Mouse (Mus musculus): Measurements from ENCODE around the gene Rnf157.
A peak's percentile ranks its signal among the peaks of the same experiment; 100 is the strongest.
"Not testable (repeated sequence)": the region's sequence is repeated elsewhere in the genome, so short reads cannot be mapped to it uniquely, and the experiment has no call there.

The Rnf157 gene

GRCm38 (mm10) chr11:116433356-116434286 is 20.8 kb upstream of the Rnf157 start, which contains the start of gene Ubald2:
Gene Ubald2, plus strand, starts transcription at chr11:116434094.
- peak; percentile 99 to 100 for DNase-seq

DNA sequence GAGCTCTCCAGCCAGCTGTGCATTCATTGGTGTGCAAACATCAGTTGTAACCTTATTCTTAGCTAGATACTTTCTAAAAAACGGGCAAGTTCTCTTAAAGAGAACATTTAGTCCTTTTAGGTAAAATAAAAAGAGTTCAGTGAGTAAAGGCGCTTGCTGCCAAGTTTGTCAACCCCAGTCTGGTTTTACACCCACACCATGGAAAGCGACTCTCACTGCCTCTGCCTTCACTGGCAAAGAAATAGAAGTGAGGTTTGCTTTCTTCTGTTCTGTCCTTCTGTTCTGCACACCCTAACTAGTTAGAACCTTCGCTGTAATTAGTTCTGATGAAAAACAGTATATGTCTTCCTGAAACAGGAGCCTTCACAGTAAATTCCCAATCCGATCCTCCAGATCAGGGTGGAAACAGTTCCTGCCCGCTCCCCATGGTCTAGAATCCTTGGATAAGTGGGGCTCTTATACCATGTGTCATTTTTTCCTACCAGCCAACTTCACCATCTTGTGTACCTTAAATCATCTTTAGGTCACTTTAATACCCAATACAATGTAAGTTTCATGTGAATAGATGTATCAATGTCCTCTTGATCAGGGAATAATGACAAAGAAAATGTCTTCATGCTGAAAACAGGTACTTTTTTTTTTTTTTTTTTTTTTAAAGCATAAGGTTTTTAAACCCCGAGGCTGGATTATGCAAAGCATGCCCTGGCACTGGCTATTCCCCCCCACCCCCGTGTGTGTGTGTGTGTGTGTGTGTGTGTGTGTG is 19.9 kb upstream of the Rnf157 start:
- no peak for DNase-seq

- DNase-seq: no peak
Measured at GRCm38 (mm10) chr11:116432127-116432526, 19.3 kb upstream of the Rnf157 start.

- no peak for DNase-seq
Measured at GRCm38 (mm10) chr11:116431428-116432077, 18.7 kb upstream of the Rnf157 start.

DNA sequence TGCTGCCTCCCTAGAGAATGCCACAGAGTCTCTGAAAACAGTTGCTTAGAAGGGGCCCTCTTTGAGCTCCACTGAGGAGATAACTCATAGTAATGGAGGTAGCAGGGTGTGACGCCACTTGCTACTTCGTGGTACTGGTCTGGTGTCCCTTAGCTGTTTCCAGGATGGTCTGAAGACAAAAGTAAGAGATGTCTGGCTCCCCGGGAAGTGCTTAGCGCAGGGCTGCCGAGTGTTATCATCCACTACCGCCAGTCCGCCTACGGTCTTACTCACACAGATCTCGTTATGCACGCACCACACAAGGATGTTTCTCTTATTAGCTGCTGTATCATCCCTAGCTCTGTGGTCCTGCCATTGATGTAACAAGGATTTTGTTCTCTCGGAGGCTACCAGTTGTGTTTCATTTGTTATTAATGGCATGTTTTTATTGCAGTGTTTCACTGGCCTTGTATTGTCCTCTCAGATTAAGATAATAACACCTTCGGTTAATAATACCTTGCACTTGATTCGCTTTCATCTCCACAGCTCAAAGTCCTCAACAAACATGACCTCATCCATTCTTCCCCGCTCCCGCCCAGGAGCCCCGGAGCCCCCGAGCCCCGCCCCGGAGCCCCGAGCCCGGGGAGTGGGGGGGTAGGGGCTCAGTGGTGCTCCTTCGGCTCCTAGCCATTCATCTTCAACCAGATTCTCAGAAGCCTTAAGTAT is 18.0 kb upstream of the Rnf157 start:
- DNase-seq: no peak

GRCm38 (mm10) chr11:116429862-116430613 is 17.2 kb upstream of the Rnf157 start:
- no peak for DNase-seq

- DNase-seq: peak in 1 of 2 experiments; percentile 13
Measured at GRCm38 (mm10) chr11:116428872-116429859, 16.3 kb upstream of the Rnf157 start.

- DNase-seq: no peak
Measured at GRCm38 (mm10) chr11:116426852-116427575, 14.2 kb upstream of the Rnf157 start.

DNA sequence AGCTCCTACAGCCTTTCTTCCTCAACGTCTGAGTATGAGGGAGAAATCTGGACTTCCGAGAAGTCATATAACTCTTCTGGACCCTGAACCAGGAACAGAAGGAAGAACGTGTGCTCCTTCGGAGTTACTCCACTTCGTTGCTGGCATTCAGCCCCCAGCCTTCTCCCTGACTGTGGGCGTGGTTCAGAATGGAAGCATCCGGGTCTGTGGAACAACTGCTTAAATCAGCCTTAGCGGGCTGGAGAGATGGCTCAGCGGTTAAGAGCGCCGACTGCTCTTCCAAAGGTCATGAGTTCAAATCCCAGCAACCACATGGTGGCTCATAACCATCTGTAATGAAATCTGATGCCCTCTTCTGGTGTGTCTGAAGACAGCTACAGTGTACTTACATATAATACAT is 13.5 kb upstream of the Rnf157 start:
- DNase-seq: not testable (repeated sequence)

- DNase-seq: no peak
Measured at GRCm38 (mm10) chr11:116424621-116425407, 12.0 kb upstream of the Rnf157 start.

DNA sequence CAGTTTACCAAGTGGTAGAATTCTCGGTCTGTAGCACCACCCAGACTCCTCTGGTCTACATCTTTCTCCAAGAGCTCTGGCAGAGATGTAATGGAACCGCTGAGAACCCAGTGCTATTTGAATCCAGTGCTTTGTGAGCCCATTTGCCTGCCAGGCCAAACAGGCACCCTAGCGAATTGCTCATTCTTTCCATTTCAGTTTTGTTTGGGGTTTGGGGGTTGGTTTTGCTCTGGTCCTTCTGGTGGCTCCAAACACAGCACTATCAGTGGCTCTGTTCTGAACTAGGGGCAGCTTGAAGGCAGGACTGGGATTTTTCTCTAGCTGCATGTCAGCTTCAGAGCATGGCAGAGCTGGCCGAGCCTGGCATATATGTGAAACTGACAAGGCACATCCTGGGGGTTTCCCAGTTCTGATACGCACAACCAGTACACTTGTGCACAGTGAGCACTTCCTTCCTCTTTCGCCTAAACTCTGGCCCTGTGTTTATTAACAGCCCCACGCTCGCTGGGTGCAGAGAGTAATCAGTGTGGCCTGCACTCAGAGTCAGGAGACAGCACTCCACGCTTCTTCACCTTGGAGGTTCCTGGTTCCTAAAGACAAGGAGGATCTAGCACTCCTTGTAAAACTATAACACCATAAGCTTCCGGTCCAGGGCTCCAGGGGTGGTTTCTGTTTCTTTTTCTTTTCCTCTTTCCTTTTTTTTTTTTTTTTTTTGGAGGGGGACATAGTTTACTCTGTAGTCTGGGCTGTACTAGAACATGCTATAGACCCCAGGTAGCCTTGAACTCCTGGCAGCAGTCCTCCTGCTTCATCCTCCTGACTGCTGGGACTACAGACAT is 11.2 kb upstream of the Rnf157 start:
- peak; percentile 65 to 68 for DNase-seq

- DNase-seq: no peak
Measured at GRCm38 (mm10) chr11:116423214-116423613, 10.4 kb upstream of the Rnf157 start.

GRCm38 (mm10) chr11:116422562-116422961 is 9.7 kb upstream of the Rnf157 start:
- no peak for DNase-seq

- no peak for DNase-seq
Measured at GRCm38 (mm10) chr11:116421102-116421501, 8.3 kb upstream of the Rnf157 start.

DNA sequence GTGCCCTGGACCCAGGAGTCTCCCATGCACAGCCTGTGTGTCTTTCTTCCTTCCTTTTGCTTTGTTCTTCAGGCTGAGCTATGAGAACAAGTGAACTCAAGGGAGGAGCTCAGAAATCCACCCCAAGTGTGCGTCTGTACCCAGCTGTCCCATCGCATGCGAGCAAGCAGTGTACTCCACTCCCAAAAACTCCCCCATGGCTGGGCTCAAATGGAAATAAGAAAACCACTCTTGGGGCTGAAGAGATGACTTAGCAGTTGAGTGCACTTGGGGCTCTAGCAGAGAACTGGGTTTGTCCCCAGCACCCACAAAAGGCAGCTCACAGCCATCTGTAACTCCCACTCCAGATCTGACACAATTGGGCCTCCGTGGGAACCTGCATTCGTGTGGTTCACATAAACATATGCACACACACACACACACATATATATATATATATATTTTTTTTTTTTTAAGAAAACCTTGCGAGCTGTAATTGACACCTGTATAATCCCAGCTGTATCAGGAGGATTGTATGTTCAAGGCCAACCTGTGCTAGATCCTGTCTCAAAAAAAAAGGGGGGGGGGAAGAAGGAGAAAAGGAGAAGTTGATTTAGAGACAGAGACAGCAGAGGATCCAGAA is 6.1 kb upstream of the Rnf157 start:
- peak in 1 of 2 experiments; percentile 37 for DNase-seq

DNA sequence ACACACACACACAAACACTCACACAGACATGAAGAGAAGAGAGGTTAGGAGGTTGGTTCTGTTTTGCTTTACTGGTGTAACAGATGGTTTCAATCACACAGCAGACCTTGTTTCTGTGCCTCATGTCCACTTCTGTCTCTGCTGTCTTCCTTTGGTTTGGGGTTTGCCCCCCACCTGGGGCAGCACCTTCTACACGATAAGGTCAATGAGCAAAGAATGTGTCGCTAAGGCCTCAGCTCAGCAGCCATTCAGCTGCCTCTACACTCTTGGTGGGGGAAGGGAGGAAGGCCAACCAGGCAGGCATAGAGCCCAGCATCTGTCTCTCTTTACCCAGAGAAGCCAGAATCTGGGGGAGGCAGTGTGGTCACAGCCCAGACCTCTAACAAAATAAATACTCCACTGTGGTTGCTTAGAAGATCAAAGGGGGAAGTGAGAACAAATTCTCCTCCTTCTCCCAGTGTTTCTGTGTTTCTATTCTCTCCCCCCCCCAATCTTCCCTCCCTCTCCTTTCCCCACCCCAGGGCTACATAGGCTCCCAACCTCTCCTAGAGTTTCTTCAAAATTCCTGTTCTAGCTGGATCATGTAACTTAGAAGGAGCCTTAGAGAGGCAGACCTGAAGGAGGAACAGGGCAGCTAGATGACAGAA is 5.5 kb upstream of the Rnf157 start:
- DNase-seq: peak; percentile 57 to 68

GRCm38 (mm10) chr11:116417054-116417453 is 4.2 kb upstream of the Rnf157 start:
- DNase-seq: no peak

Measured in lung, postnatal 4 days (tissue).